ENCODE assay signal across 27 mouse cellular contexts in the genomic region with DNA sequence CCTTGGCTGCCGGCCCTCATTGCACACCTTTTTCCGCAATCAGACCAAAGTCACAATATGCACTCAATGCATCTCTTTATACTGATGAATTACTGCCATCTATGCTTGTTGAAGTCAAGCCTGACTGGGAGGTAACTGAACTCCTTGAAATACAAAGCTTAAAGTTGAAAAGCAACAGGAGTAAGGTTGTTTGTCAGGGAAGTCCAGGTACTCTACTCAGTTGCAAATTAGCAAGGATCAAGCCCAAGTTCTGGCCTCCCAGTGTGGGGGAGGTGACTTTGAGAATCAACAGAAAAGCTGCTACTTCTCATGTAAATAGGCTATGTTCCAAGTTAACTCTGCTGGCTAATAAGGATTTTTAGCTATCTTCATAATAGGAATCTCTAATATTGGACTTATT.
"Had no signal": no experiment of that assay in that cellular context is flagged by ENCODE, and none has a peak within 500 bp of the region (broad histone marks: within the 10 kb centered on the region; RNA-seq: fewer than 3 reads in every experiment).

No protein-coding gene starts in this region.

- DNase-seq: left cerebral cortex, postnatal 4 days; liver; liver, embryonic 13.5 days; liver, postnatal 0 days; lung, adult 18-20 months; lung, adult 2 months; lung, embryonic 14.5 days; lung, postnatal 10 days; lung, postnatal 14 days; lung, postnatal 36 days; lung, postnatal 4 days; midbrain, embryonic 14.5 days had no signal

- H3K9ac ChIP-seq: limb, embryonic 12.5 days; limb, embryonic 13.5 days; limb, embryonic 15.5 days; liver, embryonic 12.5 days; liver, embryonic 13.5 days; liver, embryonic 14.5 days; liver, embryonic 15.5 days; liver, postnatal 0 days; lung, embryonic 14.5 days; lung, embryonic 15.5 days; midbrain, embryonic 12.5 days; midbrain, embryonic 13.5 days; midbrain, embryonic 15.5 days had no signal

- H3K4me3 ChIP-seq: limb, embryonic 10.5 days; limb, embryonic 12.5 days; limb, embryonic 13.5 days; limb, embryonic 15.5 days; liver, embryonic 12.5 days; liver, embryonic 13.5 days; liver, embryonic 15.5 days; lung, embryonic 15.5 days; megakaryocyte, embryonic 14.5 days; midbrain, embryonic 10.5 days; midbrain, embryonic 12.5 days; midbrain, embryonic 13.5 days; midbrain, embryonic 15.5 days; myocyte had no signal

- H3K27me3 ChIP-seq: limb, embryonic 12.5 days; limb, embryonic 13.5 days; limb, embryonic 15.5 days; liver, embryonic 12.5 days; liver, embryonic 13.5 days; liver, embryonic 15.5 days; lung, embryonic 15.5 days; megakaryocyte, embryonic 14.5 days; midbrain, embryonic 12.5 days; midbrain, embryonic 13.5 days; midbrain, embryonic 15.5 days had no signal

- H3K27ac ChIP-seq: limb, embryonic 10.5 days; limb, embryonic 12.5 days; limb, embryonic 13.5 days; limb, embryonic 15.5 days; liver, embryonic 12.5 days; liver, embryonic 13.5 days; liver, embryonic 14.5 days; liver, embryonic 15.5 days; lung, embryonic 15.5 days; macrophage; midbrain, embryonic 10.5 days; midbrain, embryonic 12.5 days; midbrain, embryonic 13.5 days; midbrain, embryonic 15.5 days had no signal

- H3K9me3 ChIP-seq: limb, embryonic 10.5 days; limb, embryonic 12.5 days; limb, embryonic 13.5 days; limb, embryonic 15.5 days; liver, embryonic 12.5 days; liver, embryonic 13.5 days; liver, embryonic 15.5 days; lung, embryonic 15.5 days; megakaryocyte, embryonic 14.5 days; midbrain, embryonic 10.5 days; midbrain, embryonic 12.5 days; midbrain, embryonic 13.5 days; midbrain, embryonic 15.5 days had no signal

- H3K4me1 ChIP-seq: limb, embryonic 10.5 days; limb, embryonic 12.5 days; limb, embryonic 13.5 days; limb, embryonic 15.5 days; liver, embryonic 12.5 days; liver, embryonic 13.5 days; liver, embryonic 15.5 days; lung, embryonic 15.5 days; megakaryocyte, embryonic 14.5 days; midbrain, embryonic 10.5 days; midbrain, embryonic 12.5 days; midbrain, embryonic 13.5 days; midbrain, embryonic 15.5 days had no signal

- H3K36me3 ChIP-seq: limb, embryonic 10.5 days; limb, embryonic 12.5 days; limb, embryonic 13.5 days; limb, embryonic 15.5 days; liver, embryonic 12.5 days; liver, embryonic 13.5 days; liver, embryonic 15.5 days; lung, embryonic 15.5 days; midbrain, embryonic 10.5 days; midbrain, embryonic 12.5 days; midbrain, embryonic 13.5 days; midbrain, embryonic 15.5 days had no signal
